22 mouse cellular contexts compared by ENCODE assay signal in the genomic region with DNA sequence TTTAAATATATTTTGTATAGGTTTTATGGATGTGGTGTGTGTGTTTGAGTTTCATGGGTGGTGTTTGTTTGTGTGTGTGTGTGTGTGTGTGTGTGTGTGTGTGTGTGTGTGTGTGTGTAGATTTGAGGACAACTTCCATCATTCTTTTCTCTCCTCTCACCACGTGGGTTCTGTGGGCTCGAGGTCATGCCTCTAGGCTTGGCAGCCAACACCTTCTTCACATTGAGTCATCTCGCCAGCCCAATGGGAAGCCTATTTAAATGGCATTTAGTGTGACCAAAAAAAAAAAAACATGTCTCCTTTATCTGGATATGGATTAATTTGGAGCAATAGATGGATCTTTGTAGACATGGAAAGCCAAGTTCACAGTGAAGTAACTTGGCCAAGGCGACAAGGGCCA. TPM values are rescaled to one million over a fixed set of nuclear protein-coding genes. Genes with fewer than 3 reads are reported as not detected.
DNase-seq lines count a peak whose midpoint lies in the region; TF ChIP-seq lines count a peak whose summit lies in the region.
"Had no signal": no experiment of that assay in that cellular context is flagged by ENCODE, and none has a peak within 500 bp of the region (broad histone marks: within the 10 kb centered on the region; RNA-seq: fewer than 3 reads in every experiment).

No protein-coding gene starts in this region.

- peak overlapping the region; percentile 58 for H3K27ac ChIP-seq in embryonic fibroblast, embryonic 13.5 days (ENCODE audit: insufficient read depth, low read length)
- H3K27ac ChIP-seq: embryonic facial prominence, embryonic 13.5 days; embryonic facial prominence, embryonic 15.5 days; forebrain, embryonic 13.5 days; forebrain, embryonic 15.5 days had no signal

- TF ChIP-seq CTCF in embryonic fibroblast, embryonic 13.5 days (IDR thresholded peaks at IDR 0.05; ENCODE audit: borderline replicate concordance, insufficient read depth, low read length): no peak

- no peak overlapping the region for H3K4me3 ChIP-seq in embryonic fibroblast, embryonic 13.5 days (ENCODE audit: insufficient read depth, low read length)
- H3K4me3 ChIP-seq: embryonic facial prominence, embryonic 13.5 days; embryonic facial prominence, embryonic 15.5 days; forebrain, embryonic 13.5 days; forebrain, embryonic 15.5 days had no signal

- no peak for TF ChIP-seq POLR2A in embryonic fibroblast, embryonic 13.5 days (IDR thresholded peaks at IDR 0.05; ENCODE audit: low read depth, low read length)

- DNase-seq in 3T3-L1 (ENCODE audit: low read depth, low spot score): peak; percentile 82
- DNase-seq in NIH3T3 (ENCODE audit: low read depth): peak; percentile 69
- DNase-seq in cerebellum, postnatal 14 days: no peak
- DNase-seq in kidney, postnatal 14 days: no peak
- no peak for DNase-seq in right cerebral cortex, postnatal 4 days
- DNase-seq: adrenal gland, adult 8-10 months; adrenal gland, postnatal 14 days; cerebellum, adult 11-12 months; cerebellum, adult 2 months; cerebellum, adult 9-10 months; cerebellum, postnatal 10 days; cerebellum, postnatal 36 days; embryo, embryonic 11 days; forebrain, postnatal 0 days had no signal

- H3K4me1 ChIP-seq in embryonic fibroblast, embryonic 13.5 days (ENCODE audit: control insufficient read depth, insufficient read depth, low read length): no peaks in the 10 kb centered on the region
- H3K4me1 ChIP-seq: embryonic facial prominence, embryonic 13.5 days; embryonic facial prominence, embryonic 15.5 days; forebrain, embryonic 13.5 days; forebrain, embryonic 15.5 days had no signal

RNA-seq across cellular contexts. Expression of gene Gcm1, which starts 39.7 kb away (rescaled TPM):
- polyA plus RNA-seq in embryonic fibroblast, embryonic 13.5 days (2011; ENCODE audit: insufficient read length, low read depth, missing spikeins): not detected in 2 replicates
- polyA plus RNA-seq: C2C12; cerebellum, adult 2 months; embryonic facial prominence, embryonic 11.5 days; embryonic facial prominence, embryonic 15.5 days; forebrain, embryonic 11.5 days; forebrain, embryonic 13.5 days; forebrain, embryonic 15.5 days; forebrain, postnatal 0 days had no signal

Comparison
In these comparisons a context has a peak if more than half of its experiments do, and no peak if none do; other contexts are left out.
1. DNase-seq: peak in 3T3-L1 (single experiment) and NIH3T3 (single experiment); none in cerebellum, postnatal 14 days (0 of 2), kidney, postnatal 14 days (single experiment) and right cerebral cortex, postnatal 4 days (single experiment).